Mouse (Mus musculus): ENCODE results near the gene Celf2.

The Celf2 gene

DNA sequence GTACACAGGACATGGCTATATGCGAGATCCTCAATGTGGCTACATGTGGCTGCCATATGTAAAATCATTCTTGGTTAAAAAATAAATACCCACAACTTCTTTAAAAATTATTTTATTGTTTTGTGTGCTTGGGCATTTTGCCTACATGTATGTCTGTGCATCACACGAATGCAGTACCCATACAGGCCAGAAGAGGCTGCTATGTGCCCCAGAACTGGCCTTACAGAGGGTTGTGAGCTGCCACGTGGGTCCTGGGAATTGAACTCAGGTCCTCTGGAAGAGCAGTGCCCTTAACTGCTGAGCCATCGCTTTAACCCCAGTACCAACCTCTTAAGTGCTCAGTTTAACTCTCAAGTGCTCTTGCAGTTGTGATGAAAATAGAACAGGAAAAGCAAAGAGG lies 1018.5 kb downstream of the Celf2 start:
- peak; percentile 23 for DNase-seq (ENCODE audit: low read depth)

- no peak for DNase-seq (ENCODE audit: low read depth)
Measured at GRCm38 (mm10) chr2:6490076-6490475, 1019.3 kb downstream of the Celf2 start.

All from 416B (cell line).